8 mouse cellular contexts compared by ENCODE assay signal in genomic region chr11:82684676-82685075, GRCm38 (mm10).
DNase-seq lines count a peak whose midpoint lies in the region; ATAC-seq and TF ChIP-seq lines count a peak whose summit lies in the region.

No protein-coding gene starts in this region.

- 49% methylated on average over 6 of the region's 6 CpGs for WGBS in intestine, embryonic 14.5 days
- 59% methylated on average over 6 of the region's 6 CpGs for WGBS in intestine, postnatal 0 days
- 87% methylated on average over 6 of the region's 6 CpGs for WGBS in liver, embryonic 11.5 days

- H3K27me3 ChIP-seq in intestine, embryonic 14.5 days (replicated peaks; ENCODE audit: control insufficient read depth, insufficient read depth, low read length), result no peaks in the 10 kb centered on the region
- no peaks in the 10 kb centered on the region for H3K27me3 ChIP-seq in intestine, postnatal 0 days (replicated peaks; ENCODE audit: control insufficient read depth, insufficient read depth, low read length)
- no peaks in the 10 kb centered on the region for H3K27me3 ChIP-seq in liver, embryonic 11.5 days (replicated peaks; ENCODE audit: control insufficient read depth, insufficient read depth, low read length)

- H3K4me2 ChIP-seq in intestine, embryonic 14.5 days (ENCODE audit: low read length), result no peak overlapping the region
- no peak overlapping the region for H3K4me2 ChIP-seq in intestine, postnatal 0 days (replicated peaks; ENCODE audit: low read depth)
- no peak overlapping the region for H3K4me2 ChIP-seq in liver, embryonic 11.5 days

- H3K4me3 ChIP-seq in intestine, embryonic 14.5 days (ENCODE audit: low read depth, low read length), result no peak overlapping the region
- H3K4me3 ChIP-seq in intestine, postnatal 0 days (ENCODE audit: low read depth, low read length), result no peak overlapping the region
- no peak overlapping the region for H3K4me3 ChIP-seq in liver, embryonic 11.5 days (ENCODE audit: low read depth, low read length)

- peak; percentile 50; the same call in 1 of the 2 replicates for ATAC-seq in intestine, embryonic 14.5 days (replicated peaks; ENCODE audit: low FRiP score, low TSS enrichment, low read depth)
- ATAC-seq in intestine, postnatal 0 days, result no peak
- no peak for ATAC-seq in liver, embryonic 11.5 days (replicated peaks; ENCODE audit: low FRiP score)

- peaks cover 2% of the 10 kb centered on the region for H3K4me1 ChIP-seq in intestine, embryonic 14.5 days (replicated peaks; ENCODE audit: control insufficient read depth, insufficient read depth, low read length)
- H3K4me1 ChIP-seq in intestine, postnatal 0 days (replicated peaks; ENCODE audit: control insufficient read depth, insufficient read depth, low read length), result no peaks in the 10 kb centered on the region
- no peaks in the 10 kb centered on the region for H3K4me1 ChIP-seq in liver, embryonic 11.5 days (replicated peaks; ENCODE audit: control insufficient read depth, insufficient read depth, low read length)

- H3K9me3 ChIP-seq in intestine, embryonic 14.5 days (ENCODE audit: control insufficient read depth, low read length), result no peaks in the 10 kb centered on the region
- H3K9me3 ChIP-seq in intestine, postnatal 0 days (ENCODE audit: control insufficient read depth), result no peaks in the 10 kb centered on the region
- no peaks in the 10 kb centered on the region for H3K9me3 ChIP-seq in liver, embryonic 11.5 days (ENCODE audit: control insufficient read depth, low read length)

- no peak for TF ChIP-seq CTCF in intestine, postnatal 0 days (IDR thresholded peaks at IDR 0.05; ENCODE audit: low read depth)

- no peaks in the 10 kb centered on the region for H3K36me3 ChIP-seq in intestine, embryonic 14.5 days (ENCODE audit: control insufficient read depth, insufficient read depth, low read length)
- H3K36me3 ChIP-seq in intestine, postnatal 0 days (ENCODE audit: control insufficient read depth, insufficient read depth), result no peaks in the 10 kb centered on the region
- no peaks in the 10 kb centered on the region for H3K36me3 ChIP-seq in liver, embryonic 11.5 days (ENCODE audit: control insufficient read depth, insufficient read depth, low read length)

- H3K27ac ChIP-seq in intestine, embryonic 14.5 days (ENCODE audit: low read depth), result 0 out of 2 replicates have a peak overlapping the region, but pooled peaks have one; percentile 4
- no peak overlapping the region for H3K27ac ChIP-seq in intestine, postnatal 0 days (ENCODE audit: low read depth, low read length)
- H3K27ac ChIP-seq in liver, embryonic 11.5 days (ENCODE audit: low read depth, low read length), result no peak overlapping the region

- no peak overlapping the region for H3K9ac ChIP-seq in intestine, embryonic 14.5 days (ENCODE audit: low read length)
- no peak overlapping the region for H3K9ac ChIP-seq in intestine, postnatal 0 days (ENCODE audit: low read depth, low read length)
- no peak overlapping the region for H3K9ac ChIP-seq in liver, embryonic 11.5 days (ENCODE audit: low read depth, low read length)

- peak; percentile 70 for DNase-seq in intestine, embryonic 14.5 days (ENCODE audit: low spot score)
- peak; percentile 87 for DNase-seq in brain, adult 2 months (ENCODE audit: low read depth, low spot score)
- peak; percentile 20 to 48 for DNase-seq in frontal cortex, postnatal 25 days (ENCODE audit: low spot score in 2 of 2)
- DNase-seq in kidney, postnatal 25 days, result peak; percentile 50 to 64
- DNase-seq in lung, postnatal 14 days, result peak; percentile 35
- no peak for DNase-seq in natural killer cell, adult 2 months (ENCODE audit: low spot score in 2 of 2)
- DNase-seq in liver, embryonic 11.5 days (ENCODE audit: low spot score), result no peak

Comparison
In these comparisons a context has a peak if more than half of its experiments do, and no peak if none do; other contexts are left out.
1. DNase-seq: peak in intestine, embryonic 14.5 days (single experiment), brain, adult 2 months (single experiment), frontal cortex, postnatal 25 days (2 of 2), kidney, postnatal 25 days (2 of 2) and lung, postnatal 14 days (single experiment); none in natural killer cell, adult 2 months (0 of 2) and liver, embryonic 11.5 days (single experiment).